Mouse (Mus musculus): ENCODE measurements at regions not wholly inside any gene's neighbourhood (a gene's known extent, or its start where the extent isn't known, plus 50 kb on each side); places are given as distances from the start of the nearest gene placed in this dataset.

DNA sequence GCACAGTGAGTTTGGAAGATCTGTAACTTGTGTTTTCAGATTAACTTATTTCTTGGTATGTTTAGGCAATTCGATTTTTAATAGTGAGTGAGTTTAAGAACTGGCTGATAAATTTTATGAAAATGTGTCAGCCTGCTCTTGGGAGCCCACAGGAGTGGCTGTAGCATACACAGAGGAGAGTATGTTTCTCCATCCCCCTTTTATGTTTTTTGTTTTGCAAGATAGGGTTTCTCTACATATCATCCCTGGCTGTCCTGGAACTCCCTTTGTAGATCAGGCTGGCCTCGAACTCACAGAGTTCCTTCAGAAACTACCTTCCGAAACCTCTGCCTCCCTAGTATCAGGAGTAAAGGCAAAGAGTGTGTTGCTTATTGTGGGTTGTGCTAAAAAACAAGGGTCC, 124.2 kb upstream of the Cpm start:
- Histone ChIP-seq H3K9me3 (no peaks in the 10 kb centered on the region), H3K4me2 (no peak overlapping the region), H3K36me3 (replicated peaks) (no peaks in the 10 kb centered on the region), H3K4me3 (no peak overlapping the region), H3K9ac (no peak overlapping the region), H3K4me1 (no peaks in the 10 kb centered on the region), H3K27me3 (replicated peaks) (0 out of 2 replicates have a peak, but pooled peaks cover 3% of the 10 kb centered on the region), H3K27ac (no peak overlapping the region)
- no peak for ATAC-seq (replicated peaks)
- 92% methylated on average over 3 of the region's 3 CpGs for WGBS

DNA sequence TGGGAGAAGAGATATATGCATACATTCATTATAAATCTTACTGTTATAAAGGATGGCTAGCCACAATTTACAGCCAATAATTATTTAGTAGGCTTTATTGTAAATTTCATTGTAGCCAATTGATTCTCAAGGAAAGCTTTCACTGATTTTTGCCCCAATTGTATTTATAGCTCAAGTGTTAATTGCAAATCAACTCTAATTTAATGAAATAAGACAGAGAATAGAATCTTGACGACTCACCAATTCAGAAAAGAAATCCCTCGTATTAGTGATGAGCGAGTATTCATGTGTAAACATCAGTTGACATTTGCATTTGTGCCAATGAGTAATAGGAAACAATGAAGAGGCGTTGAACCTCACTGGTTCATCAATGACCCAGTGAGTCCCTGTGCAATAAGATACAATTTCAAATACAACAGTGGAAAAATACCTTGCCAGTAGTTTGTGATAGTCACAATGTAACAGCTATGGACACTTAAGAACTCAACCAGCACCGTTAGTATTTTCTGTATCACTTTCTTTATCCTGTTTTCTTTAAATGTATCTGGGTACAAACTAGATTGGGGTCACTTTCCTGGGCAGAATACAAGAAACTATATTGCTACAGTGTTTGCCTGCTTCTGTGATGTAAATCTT, 124.6 kb upstream of the Cpsf6 start:
- H3K27me3 ChIP-seq (replicated peaks) = 0 out of 2 replicates have a peak, but pooled peaks cover 3% of the 10 kb centered on the region
- no peak overlapping the region for H3K9ac ChIP-seq
- no peaks in the 10 kb centered on the region for H3K36me3 ChIP-seq (replicated peaks)
- H3K27ac ChIP-seq = no peak overlapping the region
- 73% methylated on average over 5 of the region's 5 CpGs for WGBS
- H3K4me1 ChIP-seq = no peaks in the 10 kb centered on the region
- H3K4me3 ChIP-seq = no peak overlapping the region
- ATAC-seq (replicated peaks) = no peak
- H3K4me2 ChIP-seq = no peak overlapping the region
- H3K9me3 ChIP-seq = no peaks in the 10 kb centered on the region

DNA sequence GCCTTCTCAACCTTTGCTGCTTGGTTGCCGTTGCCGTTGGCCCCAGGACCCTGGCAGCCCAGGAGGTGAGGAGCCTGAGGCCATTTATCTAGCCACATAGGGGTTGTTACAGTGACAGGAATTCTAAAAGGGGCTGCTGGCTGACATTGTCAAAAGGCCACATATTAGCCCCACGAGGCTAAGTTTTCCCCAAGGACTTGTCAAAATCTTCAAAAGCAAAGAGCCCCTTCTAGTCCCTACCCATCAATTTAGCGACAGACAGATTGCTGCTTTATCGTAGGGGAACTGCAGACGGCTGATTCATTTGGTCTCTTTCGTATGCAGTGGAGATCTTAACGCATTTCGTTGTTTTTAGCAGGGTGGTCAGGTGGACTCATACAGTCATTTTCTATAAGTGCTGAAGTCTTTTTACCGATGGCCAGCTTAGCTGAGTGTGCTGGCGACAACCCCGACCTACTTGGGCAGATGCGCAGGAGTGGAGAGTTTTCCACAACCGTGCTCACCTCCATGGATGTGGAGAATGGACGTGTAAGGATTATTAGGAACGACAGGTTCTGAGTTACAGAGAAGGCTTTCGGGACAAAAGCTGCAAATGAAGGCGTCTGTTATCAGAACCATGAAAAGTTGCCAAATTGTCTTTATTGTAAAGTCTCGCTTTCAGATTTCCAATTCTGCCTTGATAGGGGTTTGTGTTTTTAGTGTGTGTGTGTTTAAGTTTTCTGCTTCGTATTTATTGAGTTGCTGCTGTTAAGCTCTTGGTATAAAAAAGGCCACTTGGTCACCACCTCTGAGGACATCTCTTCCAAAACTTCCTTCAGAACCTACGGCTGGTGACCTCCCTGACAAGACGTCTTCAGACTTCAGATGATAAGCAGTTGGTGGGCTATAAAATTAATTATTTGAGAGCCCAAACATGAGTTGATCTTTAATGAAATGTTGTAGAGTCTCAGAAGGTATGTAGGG, 123.7 kb upstream of the Cpsf6 start:
- H3K4me2 ChIP-seq = no peak overlapping the region
- H3K36me3 ChIP-seq (replicated peaks) = no peaks in the 10 kb centered on the region
- H3K9ac ChIP-seq = no peak overlapping the region
- H3K4me1 ChIP-seq = no peaks in the 10 kb centered on the region
- H3K4me3 ChIP-seq = no peak overlapping the region
- H3K9me3 ChIP-seq = no peaks in the 10 kb centered on the region
- ATAC-seq (replicated peaks) = no peak
- 0 out of 2 replicates have a peak, but pooled peaks cover 3% of the 10 kb centered on the region for H3K27me3 ChIP-seq (replicated peaks)
- 79% methylated on average over 22 of the region's 22 CpGs for WGBS
- no peak overlapping the region for H3K27ac ChIP-seq

DNA sequence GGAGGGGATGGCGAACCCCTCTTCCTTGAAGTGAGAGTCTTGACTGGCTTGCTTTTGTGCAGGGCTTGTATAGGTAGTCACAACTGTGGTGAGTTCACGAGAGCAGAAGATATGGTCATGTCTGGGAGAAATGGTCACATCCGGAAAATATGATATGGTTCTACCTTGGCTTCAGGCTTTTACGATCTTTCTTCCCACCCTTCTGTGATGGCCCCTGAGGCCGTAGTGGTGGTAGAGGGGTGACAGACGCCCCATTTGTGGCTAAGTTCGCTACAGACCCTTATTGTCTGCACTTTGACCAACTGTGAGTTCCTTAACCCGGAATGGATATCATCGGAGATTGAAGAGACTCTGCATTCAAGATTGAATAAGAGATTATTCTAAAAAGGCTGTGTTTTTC, 122.9 kb upstream of the Cpsf6 start:
- no peak overlapping the region for H3K27ac ChIP-seq
- no peaks in the 10 kb centered on the region for H3K36me3 ChIP-seq (replicated peaks)
- H3K4me3 ChIP-seq = no peak overlapping the region
- H3K4me2 ChIP-seq = no peak overlapping the region
- no peak for ATAC-seq (replicated peaks)
- 92% methylated on average over 9 of the region's 9 CpGs for WGBS
- 0 out of 2 replicates have a peak, but pooled peaks cover 3% of the 10 kb centered on the region for H3K27me3 ChIP-seq (replicated peaks)
- H3K9me3 ChIP-seq = no peaks in the 10 kb centered on the region
- no peaks in the 10 kb centered on the region for H3K4me1 ChIP-seq
- H3K9ac ChIP-seq = no peak overlapping the region

DNA sequence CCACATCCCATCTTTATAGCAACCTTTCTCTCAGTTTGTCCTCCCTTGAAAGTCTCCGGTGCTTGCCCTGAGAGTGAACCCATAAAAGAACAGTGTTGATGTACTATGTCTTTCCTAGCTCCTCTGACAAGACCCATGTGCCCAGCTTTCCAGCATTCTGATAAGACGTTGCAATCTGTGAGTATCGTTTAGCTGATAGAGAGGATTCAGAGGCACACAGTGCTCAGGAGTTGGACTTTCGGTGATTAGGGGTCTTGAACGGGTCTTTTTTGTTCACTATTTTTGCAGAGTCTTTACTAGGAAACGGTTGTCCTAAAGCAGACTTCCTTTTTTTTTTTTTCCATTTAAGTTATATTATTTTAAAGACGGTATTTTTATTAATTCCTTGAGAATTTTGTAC, 122.3 kb upstream of the Cpsf6 start:
- WGBS = 94% methylated on average over 7 of the region's 7 CpGs
- Histone ChIP-seq H3K9me3 (no peaks in the 10 kb centered on the region), H3K27ac (no peak overlapping the region), H3K4me1 (no peaks in the 10 kb centered on the region), H3K4me2 (no peak overlapping the region), H3K9ac (no peak overlapping the region), H3K36me3 (replicated peaks) (no peaks in the 10 kb centered on the region), H3K27me3 (replicated peaks) (0 out of 2 replicates have a peak, but pooled peaks cover 3% of the 10 kb centered on the region), H3K4me3 (no peak overlapping the region)
- ATAC-seq (replicated peaks) = no peak

DNA sequence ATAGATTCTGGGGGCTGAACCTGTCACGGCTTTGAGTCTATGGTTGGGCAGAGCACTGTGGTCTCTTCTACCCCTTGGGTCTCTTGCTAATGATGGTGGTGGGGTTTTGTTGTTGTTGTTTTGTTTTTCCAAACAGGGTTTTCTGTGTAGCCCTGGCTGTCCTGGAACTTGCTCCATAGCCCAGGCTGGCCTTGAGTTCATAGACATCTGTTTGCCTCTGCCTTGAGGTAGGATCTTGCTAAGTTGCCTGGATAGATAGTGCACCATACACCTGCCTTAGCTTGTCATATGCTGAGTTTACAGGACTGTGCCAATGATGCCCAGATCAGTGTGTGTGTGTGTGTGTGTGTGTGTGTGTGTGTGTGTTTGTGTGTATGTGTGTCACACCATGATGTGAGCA, 121.6 kb upstream of the Cpsf6 start:
- no peaks in the 10 kb centered on the region for H3K4me1 ChIP-seq
- no peaks in the 10 kb centered on the region for H3K36me3 ChIP-seq (replicated peaks)
- H3K4me2 ChIP-seq = no peak overlapping the region
- H3K9ac ChIP-seq = no peak overlapping the region
- 96% methylated on average over 1 of the region's 1 CpGs for WGBS
- H3K27ac ChIP-seq = no peak overlapping the region
- 0 out of 2 replicates have a peak, but pooled peaks cover 3% of the 10 kb centered on the region for H3K27me3 ChIP-seq (replicated peaks)
- no peaks in the 10 kb centered on the region for H3K9me3 ChIP-seq
- no peak overlapping the region for H3K4me3 ChIP-seq
- no peak for ATAC-seq (replicated peaks)

DNA sequence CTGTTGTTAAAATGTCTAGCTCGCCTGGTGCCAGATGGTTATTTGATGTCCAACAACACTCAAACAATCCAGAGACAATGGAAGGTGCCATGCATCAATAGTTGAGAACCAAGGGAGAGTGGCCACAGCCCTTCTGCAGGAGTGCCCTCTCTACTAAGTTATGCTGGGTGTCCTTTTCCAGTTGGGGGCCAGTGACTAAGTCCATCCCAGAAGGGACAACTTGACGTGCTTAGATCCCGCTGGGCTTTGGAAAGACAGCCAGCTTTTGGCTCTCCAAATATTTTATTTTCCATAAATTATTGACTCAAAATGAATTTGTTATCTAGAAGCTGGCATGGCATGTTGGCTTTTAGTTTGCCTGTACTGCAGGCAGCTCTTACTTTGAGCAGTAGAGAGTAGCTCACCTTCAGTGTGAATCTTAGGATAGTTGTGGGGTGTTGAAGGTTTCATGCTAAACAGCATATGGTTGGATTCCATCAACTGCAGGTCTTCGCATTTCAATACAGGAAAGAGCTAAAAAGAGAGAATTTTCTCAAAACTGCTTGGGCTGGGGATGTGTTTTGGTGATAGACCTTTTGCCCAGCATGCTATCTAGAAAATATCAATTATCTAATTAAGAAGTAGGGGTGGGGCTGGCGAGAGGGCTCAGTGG, 120.8 kb upstream of the Cpsf6 start:
- Histone ChIP-seq H3K9me3 (no peaks in the 10 kb centered on the region), H3K36me3 (replicated peaks) (no peaks in the 10 kb centered on the region), H3K4me1 (no peaks in the 10 kb centered on the region), H3K9ac (no peak overlapping the region), H3K4me3 (no peak overlapping the region), H3K4me2 (no peak overlapping the region), H3K27me3 (replicated peaks) (0 out of 2 replicates have a peak, but pooled peaks cover 3% of the 10 kb centered on the region), H3K27ac (no peak overlapping the region)
- WGBS = 78% methylated on average over 5 of the region's 5 CpGs
- no peak for ATAC-seq (replicated peaks)

DNA sequence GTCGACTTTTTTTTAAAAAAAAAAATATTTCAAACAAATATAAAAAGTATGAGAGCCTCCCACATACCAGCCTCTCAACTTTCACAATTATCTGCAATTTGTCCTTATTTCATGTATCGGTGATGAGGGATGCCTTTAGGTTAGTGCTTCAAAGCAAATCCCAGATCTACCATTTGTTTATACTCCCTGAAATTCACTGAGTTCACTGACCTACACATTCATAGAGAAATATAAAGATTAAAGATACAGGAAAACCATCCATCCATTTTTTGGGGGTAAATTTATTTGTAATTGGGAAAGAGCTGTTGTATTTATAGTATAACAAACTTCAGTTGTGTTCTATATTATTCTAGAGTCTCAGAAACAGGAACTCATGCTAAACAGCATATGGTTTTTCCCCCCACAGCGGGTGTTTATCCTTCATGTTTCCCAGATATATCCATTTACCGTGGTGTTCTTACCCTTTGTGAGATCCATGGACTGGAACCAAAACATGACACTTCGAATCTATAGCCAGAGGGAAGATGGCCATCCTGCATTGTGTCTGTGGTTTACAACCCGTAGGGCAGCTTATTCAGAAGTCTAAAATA, 120.1 kb upstream of the Cpsf6 start:
- 0 out of 2 replicates have a peak, but pooled peaks cover 3% of the 10 kb centered on the region for H3K27me3 ChIP-seq (replicated peaks)
- H3K27ac ChIP-seq = no peak overlapping the region
- 74% methylated on average over 6 of the region's 6 CpGs for WGBS
- no peaks in the 10 kb centered on the region for H3K4me1 ChIP-seq
- no peak overlapping the region for H3K4me3 ChIP-seq
- no peak overlapping the region for H3K4me2 ChIP-seq
- H3K9me3 ChIP-seq = no peaks in the 10 kb centered on the region
- no peak for ATAC-seq (replicated peaks)
- no peaks in the 10 kb centered on the region for H3K36me3 ChIP-seq (replicated peaks)
- H3K9ac ChIP-seq = no peak overlapping the region

DNA sequence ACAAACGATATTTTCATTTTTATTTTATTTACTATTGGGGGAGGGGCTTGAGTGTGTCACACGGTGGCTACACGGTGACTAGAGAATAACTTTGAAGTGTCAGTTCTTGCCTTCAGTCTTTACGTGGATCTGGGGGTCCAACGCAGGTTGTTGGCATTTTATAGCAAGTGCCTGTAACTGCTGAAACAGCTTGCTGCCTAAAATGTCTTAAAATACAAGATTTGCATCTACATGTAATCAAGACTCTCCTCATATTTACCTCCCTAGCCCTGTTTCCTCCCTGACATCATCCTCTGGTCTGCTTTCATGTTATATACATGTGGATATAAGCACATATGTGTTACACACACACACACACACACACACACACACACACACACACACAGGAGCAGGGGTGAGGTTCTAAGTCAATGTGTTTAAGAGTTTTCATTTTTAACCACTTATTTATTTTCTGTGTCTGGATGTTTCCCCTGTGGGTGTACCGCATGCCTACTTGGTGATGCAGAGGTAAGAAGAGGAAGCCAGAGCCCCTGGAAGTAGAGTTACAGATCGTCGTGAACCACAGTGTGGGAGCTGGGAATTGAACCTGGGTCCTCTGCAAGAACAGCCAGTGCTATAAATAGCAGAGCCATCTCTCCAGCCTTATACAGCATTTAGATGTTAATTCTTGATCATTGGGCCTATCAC, 119.5 kb upstream of the Cpsf6 start:
- 0 out of 2 replicates have a peak, but pooled peaks cover 3% of the 10 kb centered on the region for H3K27me3 ChIP-seq (replicated peaks)
- no peaks in the 10 kb centered on the region for H3K4me1 ChIP-seq
- no peak overlapping the region for H3K9ac ChIP-seq
- no peaks in the 10 kb centered on the region for H3K9me3 ChIP-seq
- no peak overlapping the region for H3K4me2 ChIP-seq
- H3K36me3 ChIP-seq (replicated peaks) = no peaks in the 10 kb centered on the region
- H3K4me3 ChIP-seq = no peak overlapping the region
- ATAC-seq (replicated peaks) = no peak
- H3K27ac ChIP-seq = no peak overlapping the region
- 97% methylated on average over 8 of the region's 8 CpGs for WGBS

DNA sequence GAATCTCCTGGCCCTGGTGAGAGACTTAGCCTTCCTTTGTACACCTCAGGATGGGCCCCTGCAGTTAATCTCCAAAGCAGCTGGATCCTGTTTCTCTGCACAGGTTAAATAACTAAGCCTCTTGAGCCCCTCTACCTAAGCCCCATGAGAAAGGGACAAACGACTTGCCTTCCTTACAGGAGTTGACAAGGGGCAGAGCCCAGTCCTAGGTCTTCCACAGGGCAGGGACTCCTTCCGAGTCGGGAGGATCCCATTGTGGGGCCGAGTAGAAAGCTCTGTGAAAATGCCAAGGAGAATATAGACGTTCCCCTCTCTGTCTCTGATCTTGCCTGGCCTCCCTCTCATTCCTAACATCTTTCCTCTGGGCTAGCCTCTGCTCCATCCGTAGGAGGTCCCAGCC, 118.7 kb upstream of the Cpsf6 start:
- 54% methylated on average over 6 of the region's 6 CpGs for WGBS
- Histone ChIP-seq H3K27ac (no peak overlapping the region), H3K4me2 (no peak overlapping the region), H3K27me3 (replicated peaks) (0 out of 2 replicates have a peak, but pooled peaks cover 3% of the 10 kb centered on the region), H3K4me3 (no peak overlapping the region), H3K36me3 (replicated peaks) (no peaks in the 10 kb centered on the region), H3K9me3 (no peaks in the 10 kb centered on the region), H3K4me1 (no peaks in the 10 kb centered on the region), H3K9ac (no peak overlapping the region)
- ATAC-seq (replicated peaks) = no peak

DNA sequence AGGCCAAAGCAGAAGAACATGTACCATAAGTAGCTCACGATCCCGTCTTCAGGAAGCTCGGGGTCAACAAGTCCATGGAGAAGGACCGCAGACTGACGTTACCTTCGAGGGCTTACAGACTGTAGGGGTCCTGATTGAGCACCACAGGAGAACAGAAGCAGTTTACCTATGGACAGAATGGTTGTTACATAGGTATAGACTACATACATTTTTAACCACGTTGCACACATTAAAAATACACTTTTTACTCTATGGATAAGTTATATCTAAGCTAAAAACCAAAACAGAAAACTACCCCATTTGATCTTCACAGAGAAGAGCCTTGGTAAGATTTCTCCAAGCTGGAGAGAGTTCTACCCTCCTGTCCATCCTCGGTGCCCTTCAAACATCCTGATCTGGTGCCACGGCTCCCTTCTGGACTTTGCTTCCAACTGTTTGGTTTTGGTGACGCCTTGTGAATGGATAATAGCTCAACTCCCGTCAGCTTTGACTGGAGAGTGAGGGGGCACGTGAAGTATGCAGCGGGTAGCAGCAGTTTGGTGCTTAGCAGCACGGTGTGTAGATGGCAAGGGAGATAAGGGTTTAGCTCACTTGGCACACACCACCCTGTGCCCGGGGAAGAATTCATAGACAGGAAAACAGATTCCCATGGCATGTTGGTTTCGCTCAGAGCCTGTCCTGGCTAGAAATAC, 117.9 kb upstream of the Cpsf6 start:
- 85% methylated on average over 16 of the region's 16 CpGs for WGBS
- H3K4me3 ChIP-seq = no peak overlapping the region
- H3K27me3 ChIP-seq (replicated peaks) = 0 out of 2 replicates have a peak, but pooled peaks cover 3% of the 10 kb centered on the region
- H3K36me3 ChIP-seq (replicated peaks) = no peaks in the 10 kb centered on the region
- no peak overlapping the region for H3K9ac ChIP-seq
- no peaks in the 10 kb centered on the region for H3K4me1 ChIP-seq
- no peaks in the 10 kb centered on the region for H3K9me3 ChIP-seq
- ATAC-seq (replicated peaks) = no peak
- H3K4me2 ChIP-seq = no peak overlapping the region
- no peak overlapping the region for H3K27ac ChIP-seq

Data from midbrain, embryonic 15.5 days (tissue).